Mouse (Mus musculus) midbrain, embryonic 14.5 days (tissue): Measurements from ENCODE around the gene Zfyve21. TPM values are rescaled to one million over a fixed set of nuclear protein-coding genes. Genes with fewer than 3 reads are reported as not detected.

Experiments
- ATAC-seq: fragments of 200-750 bp; cut with Nextera tagmentation; 2 replicates; pipeline ENCODE4 v1.8.0; 2017; ENCODE audit warnings: moderate number of reproducible peaks, moderate library complexity; ENCODE audit not compliant: low FRiP score, low TSS enrichment
- DNase-seq: peaks from one replicate; pipeline ENCODE4 v3.0.0-alpha.2; 2015
- H3K27ac ChIP-seq: fragments of 300-500 bp; sonication (generic); replicated peaks from 2 replicates; pipeline ENCODE4 v1.5.1; 2014; ENCODE audit warnings: mild to moderate bottlenecking, low read depth, low read length, moderate library complexity
- H3K27me3 ChIP-seq: fragments of 300-500 bp; sonication (generic); 2 replicates; pipeline ENCODE4 v1.6.1; 2014; ENCODE audit warnings: low read length, control low read depth, mixed read lengths; ENCODE audit not compliant: control insufficient read depth, insufficient read depth
- H3K36me3 ChIP-seq: fragments of 300-500 bp; sonication (generic); 2 replicates; pipeline ENCODE4 v1.6.1; 2014; ENCODE audit warnings: low read length, control low read depth; ENCODE audit not compliant: control insufficient read depth, insufficient read depth
- H3K4me1 ChIP-seq: fragments of 300-500 bp; sonication (generic); 2 replicates; pipeline ENCODE4 v1.6.1; 2014; ENCODE audit warnings: mild to moderate bottlenecking, antibody characterized with exemption, low read length, control low read depth; ENCODE audit not compliant: control insufficient read depth, insufficient read depth
- H3K4me2 ChIP-seq: fragments of 300-500 bp; sonication (generic); 2 replicates; pipeline ENCODE4 v1.6.1; 2014; ENCODE audit warnings: mild to moderate bottlenecking, low read length, moderate library complexity
- H3K4me3 ChIP-seq: fragments of 300-500 bp; sonication (generic); replicated peaks from 2 replicates; pipeline ENCODE4 v1.5.1; 2014; ENCODE audit warnings: low read depth, low read length
- H3K9ac ChIP-seq: fragments of 300-500 bp; sonication (generic); replicated peaks from 2 replicates; pipeline ENCODE4 v1.6.1; 2014; ENCODE audit warnings: mild to moderate bottlenecking, low read length, moderate library complexity
- H3K9me3 ChIP-seq: fragments of 300-500 bp; sonication (generic); 2 replicates; pipeline ENCODE4 v1.6.1; 2016; ENCODE audit warnings: low read length, control low read depth, mixed read lengths; ENCODE audit not compliant: control insufficient read depth
- WGBS: fragments of 180-500 bp; shearing (Covaris S2); extraction: QIAGEN DNeasy Blood & Tissue Kit; methylation state at CpG from one replicate; pipeline ENCODE4 v1.1.7; 2014; 5-methylcytosine and 5-hydroxymethylcytosine counted together
- polyA plus RNA-seq: library from polyadenylated mRNA; unstranded; fragments of >200 nt; fragmentation: Nextera tagmentation; extraction: Ambion mirVana; gene quantifications from 2 replicates; pipeline ENCODE4 v1.2.1, GENCODE M21; 2014

The Zfyve21 gene
- polyA plus RNA-seq, 1 experiment from 2014 or later = 33.7 TPM

DNA sequence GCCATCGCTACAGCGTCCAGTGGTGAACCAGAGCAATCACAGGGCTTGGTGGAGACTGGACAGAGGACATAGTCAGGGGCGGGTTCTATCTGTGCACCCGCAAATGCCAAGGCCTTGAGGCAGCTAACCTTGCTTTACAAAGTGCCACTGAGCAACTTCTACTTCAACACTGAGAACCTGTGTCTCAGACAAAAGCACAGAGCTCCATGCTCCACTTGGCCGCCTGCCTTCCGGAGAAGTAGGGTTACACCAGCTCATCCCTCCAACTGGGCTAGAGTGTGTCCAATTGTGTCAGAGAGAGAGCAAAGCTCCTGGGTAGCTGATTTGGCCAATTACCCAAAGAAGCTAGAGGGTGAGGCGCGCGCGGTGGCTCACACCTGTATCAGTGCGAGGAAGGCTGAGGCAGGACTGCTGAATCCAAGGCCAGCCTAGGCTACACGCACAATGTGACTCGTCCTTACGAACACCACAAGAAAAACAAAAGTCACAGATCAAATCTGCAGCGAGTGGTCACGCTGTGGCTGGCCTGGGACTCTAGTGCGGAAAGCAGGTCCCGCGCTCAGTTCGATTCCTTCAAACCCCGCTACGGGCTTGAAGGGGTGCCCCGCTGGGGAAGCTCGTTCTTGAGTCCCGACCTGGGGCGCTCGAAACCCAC is 732 bp upstream of the Zfyve21 start:
- ATAC-seq = no peak
- H3K9ac ChIP-seq = peak overlapping the region; percentile 4; the same call in 1 of the 2 replicates
- H3K4me2 ChIP-seq = peak overlapping the region; percentile 60
- no peaks in the 10 kb centered on the region for H3K9me3 ChIP-seq
- peak overlapping the region; percentile 70 for H3K4me3 ChIP-seq
- H3K27ac ChIP-seq = no peak overlapping the region
- peaks cover 6% of the 10 kb centered on the region for H3K36me3 ChIP-seq
- H3K27me3 ChIP-seq = no peaks in the 10 kb centered on the region
- WGBS = 5% methylated on average over 27 of the region's 27 CpGs
- H3K4me1 ChIP-seq = peaks cover 16% of the 10 kb centered on the region
- no peak for DNase-seq

DNA sequence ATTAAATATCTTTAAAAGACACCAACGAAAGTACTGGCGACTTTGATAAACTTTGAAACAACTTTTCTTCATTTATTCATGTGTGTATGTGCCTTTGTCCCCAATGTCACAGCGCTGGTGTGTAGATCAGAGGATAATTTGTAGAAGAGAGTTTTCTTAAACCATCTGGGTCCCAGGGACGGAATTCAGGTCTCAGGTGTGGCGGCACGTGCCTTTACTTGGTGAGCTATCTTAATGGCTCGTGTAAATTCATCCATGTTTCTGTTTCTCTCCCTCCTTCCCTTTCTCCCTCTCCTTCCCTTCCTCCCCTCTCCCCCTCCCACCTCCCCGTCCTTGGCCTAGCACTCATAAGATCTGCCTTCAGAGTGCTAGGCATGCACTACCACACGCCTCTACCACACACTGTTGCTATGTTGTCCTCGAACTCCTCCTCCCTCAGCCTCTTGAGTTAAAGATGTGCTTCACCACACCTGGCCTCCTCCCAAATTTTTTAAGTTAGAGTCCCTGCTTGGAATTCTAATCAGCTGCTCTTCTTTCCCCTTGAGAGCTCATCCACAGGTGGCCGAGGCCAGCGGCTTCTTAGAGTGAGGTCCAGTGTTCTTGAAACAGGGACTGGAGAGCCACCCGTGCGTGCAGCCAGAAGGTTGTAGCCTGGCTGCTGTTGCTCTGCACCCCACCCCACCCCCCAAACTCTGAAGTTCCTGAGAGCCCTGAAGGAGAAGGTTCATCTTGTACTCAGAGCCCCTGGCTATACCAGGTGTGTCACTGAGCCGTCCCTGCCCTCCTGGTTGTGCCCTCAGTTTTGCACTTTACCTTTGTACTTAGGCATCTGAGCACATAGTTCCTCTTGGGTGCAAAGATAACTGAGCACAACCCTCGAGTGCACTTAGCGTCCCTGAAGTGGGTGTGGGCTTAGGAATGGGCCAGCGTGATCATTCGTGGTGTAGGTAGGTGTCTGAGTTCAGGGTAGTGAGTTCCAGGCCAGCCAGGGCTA is 1.1 kb downstream of the Zfyve21 start:
- WGBS = 24% methylated on average over 19 of the region's 19 CpGs
- no peak overlapping the region for H3K27ac ChIP-seq
- DNase-seq (no peak), ATAC-seq (no peak)
- no peaks in the 10 kb centered on the region for H3K27me3 ChIP-seq
- H3K9me3 ChIP-seq = no peaks in the 10 kb centered on the region
- H3K9ac ChIP-seq = no peak overlapping the region
- peak overlapping the region; percentile 70 for H3K4me3 ChIP-seq
- peaks cover 13% of the 10 kb centered on the region for H3K4me1 ChIP-seq
- H3K4me2 ChIP-seq = peak overlapping the region; percentile 93
- H3K36me3 ChIP-seq = no peaks in the 10 kb centered on the region

DNA sequence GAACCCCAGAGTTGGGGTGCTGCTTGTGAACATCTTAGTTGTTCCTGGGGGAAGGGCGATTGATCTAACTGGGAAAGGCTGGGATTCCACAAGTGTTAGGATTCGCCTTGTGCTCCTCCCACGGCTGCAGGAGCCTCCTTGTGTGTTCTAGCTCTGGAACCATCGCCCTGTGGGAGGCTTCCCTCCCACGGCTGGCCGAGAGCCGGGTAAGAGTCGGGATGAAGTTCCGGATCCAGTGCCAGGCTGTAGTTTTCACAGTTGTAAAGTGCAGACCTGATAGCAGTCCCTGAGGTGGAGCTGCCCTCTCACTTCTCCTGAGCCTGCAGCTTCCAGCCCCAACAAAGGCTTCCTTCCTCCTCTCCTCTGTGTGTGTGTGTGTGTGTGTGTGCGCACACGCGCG is 2.6 kb downstream of the Zfyve21 start:
- 70% methylated on average over 13 of the region's 13 CpGs for WGBS
- Histone ChIP-seq H3K9ac (no peak overlapping the region), H3K27ac (no peak overlapping the region), H3K36me3 (no peaks in the 10 kb centered on the region), H3K4me3 (no peak overlapping the region), H3K4me2 (no peak overlapping the region), H3K27me3 (no peaks in the 10 kb centered on the region), H3K4me1 (peaks cover 13% of the 10 kb centered on the region), H3K9me3 (no peaks in the 10 kb centered on the region)
- no peak for ATAC-seq
- no peak for DNase-seq

DNA sequence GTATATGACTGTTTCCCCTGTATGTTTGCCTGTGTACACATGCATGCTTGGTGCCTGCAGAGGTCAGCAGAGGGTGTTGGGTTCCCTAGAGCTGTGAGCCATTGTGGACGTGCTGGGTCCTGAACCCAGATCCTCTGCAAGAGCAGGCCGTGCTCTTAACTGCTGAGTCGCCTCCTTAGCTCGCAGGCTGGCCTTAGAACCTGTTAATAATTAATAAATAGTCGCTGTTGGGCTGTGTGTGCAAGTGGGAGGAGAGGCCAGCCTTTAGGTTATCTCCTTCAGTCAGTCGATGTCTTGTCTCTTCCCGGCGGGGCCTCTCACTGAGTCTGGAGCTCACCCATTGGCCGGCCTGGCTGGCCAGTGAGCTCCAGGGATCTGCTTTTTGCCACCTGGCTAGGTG is 3.0 kb downstream of the Zfyve21 start:
- Histone ChIP-seq H3K9me3 (no peaks in the 10 kb centered on the region), H3K4me1 (peaks cover 13% of the 10 kb centered on the region), H3K4me3 (no peak overlapping the region), H3K9ac (no peak overlapping the region), H3K36me3 (no peaks in the 10 kb centered on the region), H3K27me3 (no peaks in the 10 kb centered on the region), H3K27ac (no peak overlapping the region), H3K4me2 (no peak overlapping the region)
- no peak for ATAC-seq
- no peak for DNase-seq
- 80% methylated on average over 9 of the region's 9 CpGs for WGBS

DNA sequence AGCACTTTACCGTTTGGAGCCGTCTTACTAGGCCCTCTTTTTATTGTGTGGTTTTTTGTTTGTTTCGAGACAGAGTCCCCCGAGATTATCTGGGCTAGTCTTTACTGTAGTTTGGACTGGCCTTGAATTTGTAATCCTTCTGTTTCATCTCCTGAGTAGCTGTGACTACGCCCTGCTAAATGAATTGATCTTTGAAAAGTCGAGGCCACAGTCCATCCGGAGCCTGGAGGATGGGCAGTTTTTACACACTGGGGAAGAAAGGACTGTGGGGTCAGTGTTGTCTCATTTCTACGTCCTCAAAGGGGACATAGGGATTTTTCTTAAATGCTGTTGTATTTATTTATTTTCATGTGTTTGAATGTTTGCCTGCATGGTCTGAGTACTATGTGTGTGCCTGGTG is 4.0 kb downstream of the Zfyve21 start:
- no peak for ATAC-seq
- no peak overlapping the region for H3K9ac ChIP-seq
- H3K9me3 ChIP-seq = no peaks in the 10 kb centered on the region
- 88% methylated on average over 8 of the region's 8 CpGs for WGBS
- H3K4me3 ChIP-seq = no peak overlapping the region
- no peaks in the 10 kb centered on the region for H3K27me3 ChIP-seq
- H3K4me1 ChIP-seq = peaks cover 13% of the 10 kb centered on the region
- no peak overlapping the region for H3K27ac ChIP-seq
- H3K36me3 ChIP-seq = no peaks in the 10 kb centered on the region
- H3K4me2 ChIP-seq = no peak overlapping the region
- DNase-seq = no peak

DNA sequence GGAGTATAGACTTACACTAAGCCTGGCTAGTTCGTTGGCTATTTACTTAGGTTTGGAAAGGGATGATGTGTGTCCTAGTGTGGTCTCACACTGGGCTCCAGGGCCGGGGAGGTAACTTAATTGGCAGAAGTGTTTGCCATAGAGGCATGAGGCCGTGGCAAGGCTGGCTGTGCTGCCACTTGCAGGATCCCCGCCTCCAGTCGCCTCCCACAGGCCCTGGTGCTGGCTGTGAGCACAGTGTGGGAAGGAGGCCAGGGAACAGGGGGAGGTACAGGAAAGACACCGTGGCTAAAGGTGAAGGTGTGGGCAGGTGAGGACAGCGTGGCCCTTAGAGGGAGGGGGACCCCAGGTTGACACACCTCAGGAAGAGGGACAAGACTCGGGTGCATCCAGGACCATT is 6.0 kb downstream of the Zfyve21 start:
- no peaks in the 10 kb centered on the region for H3K27me3 ChIP-seq
- H3K9me3 ChIP-seq = no peaks in the 10 kb centered on the region
- peaks cover 4% of the 10 kb centered on the region for H3K4me1 ChIP-seq
- no peak for ATAC-seq
- no peak overlapping the region for H3K4me2 ChIP-seq
- H3K27ac ChIP-seq = no peak overlapping the region
- H3K4me3 ChIP-seq = no peak overlapping the region
- no peak for DNase-seq
- H3K9ac ChIP-seq = no peak overlapping the region
- WGBS = 84% methylated on average over 8 of the region's 8 CpGs
- peaks cover 17% of the 10 kb centered on the region for H3K36me3 ChIP-seq

DNA sequence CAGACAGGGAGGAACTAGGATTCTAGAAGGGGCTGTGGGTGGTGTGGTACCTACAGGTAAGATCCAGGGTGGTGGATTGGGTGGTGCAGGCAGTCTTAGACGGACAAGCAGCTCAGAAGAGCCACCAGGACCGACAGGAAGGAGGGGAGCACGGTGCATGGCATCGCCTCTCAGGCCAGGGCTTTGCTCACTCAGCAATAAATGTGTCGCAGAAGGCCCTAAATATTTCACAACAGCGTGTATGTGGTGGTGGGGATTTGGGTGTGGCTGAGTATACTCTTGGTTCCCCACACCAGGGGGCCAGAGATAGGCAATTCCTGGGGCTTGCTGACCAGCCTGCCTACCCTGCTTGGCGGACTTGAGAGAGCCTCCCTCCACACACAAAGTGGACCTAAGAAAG is 6.7 kb downstream of the Zfyve21 start:
- H3K4me2 ChIP-seq = no peak overlapping the region
- WGBS = 94% methylated on average over 7 of the region's 7 CpGs
- H3K27ac ChIP-seq = no peak overlapping the region
- no peaks in the 10 kb centered on the region for H3K27me3 ChIP-seq
- no peak for DNase-seq
- ATAC-seq = no peak
- H3K4me1 ChIP-seq = no peaks in the 10 kb centered on the region
- no peaks in the 10 kb centered on the region for H3K9me3 ChIP-seq
- peaks cover 24% of the 10 kb centered on the region for H3K36me3 ChIP-seq
- H3K4me3 ChIP-seq = no peak overlapping the region
- no peak overlapping the region for H3K9ac ChIP-seq

DNA sequence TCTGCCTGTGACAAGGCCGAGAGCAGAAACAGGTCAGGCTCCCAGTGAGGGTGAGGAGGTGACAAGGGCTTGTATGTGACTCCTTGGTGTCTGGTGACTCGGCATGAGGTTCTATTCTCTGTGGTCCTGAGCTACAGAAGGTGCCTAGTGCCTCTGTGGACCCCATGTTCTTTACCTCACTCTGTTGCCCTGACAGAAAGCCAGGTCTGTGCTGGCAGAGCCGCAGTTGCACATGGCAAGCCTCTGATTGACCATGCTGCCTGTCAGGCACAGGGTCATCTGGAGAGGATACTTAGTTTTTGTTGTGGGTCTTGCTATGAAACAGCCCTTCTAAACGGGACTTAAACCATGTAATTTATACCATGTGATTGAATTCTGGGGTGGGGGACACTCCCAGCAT is 8.0 kb downstream of the Zfyve21 start:
- Histone ChIP-seq H3K9me3 (no peaks in the 10 kb centered on the region), H3K9ac (no peak overlapping the region), H3K4me3 (no peak overlapping the region), H3K27me3 (no peaks in the 10 kb centered on the region), H3K4me1 (no peaks in the 10 kb centered on the region), H3K36me3 (peaks cover 36% of the 10 kb centered on the region), H3K4me2 (no peak overlapping the region), H3K27ac (no peak overlapping the region)
- ATAC-seq (no peak), DNase-seq (no peak)
- WGBS = 61% methylated on average over 4 of the region's 4 CpGs
